Mouse (Mus musculus): ENCODE data around the gene Snrpe. TPM values are rescaled to one million over a fixed set of nuclear protein-coding genes. Genes with fewer than 3 reads are reported as not detected.

The Snrpe gene
- total RNA-seq, 2 experiments from 2014 or later = 57.6 to 58.2 TPM

Other genes with a start within 250 kb of the Snrpe start
- gene Etnk2, start 246.7 kb downstream of the Snrpe start, total RNA-seq (2021) = 10 to 100 TPM in 1 of 2 experiments, 1 to 10 TPM in 1; 7.8 to 10.2 TPM
- 10 to 100 TPM in 1 of 2 experiments, 1 to 10 TPM in 1; 8.3 to 12.0 TPM for gene Sox13, start 185.9 kb downstream of the Snrpe start, total RNA-seq (2021)
- 1 to 10 TPM; 4.3 to 5.9 TPM for gene Zbed6, start 50.6 kb upstream of the Snrpe start, total RNA-seq (2021)
- gene Gm38394, start 51.0 kb upstream of the Snrpe start, total RNA-seq (2021) = 10 to 100 TPM; 19.8 to 32.2 TPM
- gene Lax1, start 79.8 kb upstream of the Snrpe start, total RNA-seq (2021) = under 1 TPM; 0.17 to 0.27 TPM
- gene Atp2b4, start 190.8 kb upstream of the Snrpe start, total RNA-seq (2021) = 100 to 1,000 TPM; 224 to 248 TPM